Mouse (Mus musculus): ENCODE measurements at regions not wholly inside any gene's neighbourhood (a gene's known extent, or its start where the extent isn't known, plus 50 kb on each side); places are given as distances from the start of the nearest gene placed in this dataset.

DNA sequence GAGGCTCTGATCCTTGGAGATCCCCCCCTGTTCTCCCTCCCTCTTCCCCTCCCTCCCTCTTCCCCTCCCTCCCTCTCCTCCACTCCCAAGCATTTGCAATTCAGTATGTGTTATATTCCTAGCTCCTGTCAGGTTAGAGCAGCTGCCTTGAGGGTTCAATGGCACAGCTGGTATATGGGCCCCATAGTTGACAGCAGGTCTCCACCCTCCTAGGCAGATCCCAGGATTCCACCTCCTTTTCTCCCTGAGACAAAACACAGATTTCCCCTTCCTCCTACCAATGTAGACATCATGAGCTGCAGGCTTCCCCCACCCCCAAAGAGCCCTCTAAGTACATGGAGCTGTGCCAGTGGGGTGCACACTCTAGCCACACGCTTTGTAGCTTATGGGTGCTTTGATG lies 137.8 kb downstream of the Unc5cl start:
- DNase-seq (ENCODE audit: low spot score in 2 of 2), result no peak

DNA sequence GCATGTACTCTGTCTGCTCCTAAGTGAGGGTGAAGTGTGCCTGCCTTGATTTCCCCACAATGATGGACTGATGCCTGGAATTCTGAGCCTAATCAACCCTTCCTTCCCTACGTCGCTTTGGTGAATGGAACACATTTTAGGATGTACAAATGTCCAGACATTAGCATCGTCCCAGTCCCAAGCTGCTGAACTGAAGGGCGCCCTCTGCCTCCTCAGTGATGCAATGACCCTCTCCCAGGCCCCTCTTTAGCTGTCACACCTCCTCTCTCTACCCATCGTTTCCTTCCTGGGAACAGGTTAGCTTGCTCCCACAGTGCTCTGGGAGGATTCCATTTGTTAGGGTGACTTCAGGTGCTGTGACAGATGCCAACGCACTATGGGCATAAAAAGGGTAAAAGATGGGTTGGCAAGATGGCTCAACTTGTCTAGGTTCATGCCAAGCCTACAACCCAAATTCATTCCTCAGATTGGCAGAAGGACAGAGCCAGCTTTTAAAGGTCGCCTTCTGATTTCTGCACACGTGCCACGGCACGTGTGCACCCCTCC lies 140.8 kb downstream of the Unc5cl start:
- no peak for DNase-seq (ENCODE audit: low spot score in 2 of 2)

GRCm38 (mm10) chr17:48596406-48596805 lies 141.7 kb downstream of the Unc5cl start:
- peak in 1 of 2 experiments; percentile 21 for DNase-seq (ENCODE audit: low spot score in 2 of 2)

- DNase-seq (ENCODE audit: low spot score in 2 of 2), result no peak
Observed at GRCm38 (mm10) chr17:48597301-48597700, 142.6 kb downstream of the Unc5cl start.

DNA sequence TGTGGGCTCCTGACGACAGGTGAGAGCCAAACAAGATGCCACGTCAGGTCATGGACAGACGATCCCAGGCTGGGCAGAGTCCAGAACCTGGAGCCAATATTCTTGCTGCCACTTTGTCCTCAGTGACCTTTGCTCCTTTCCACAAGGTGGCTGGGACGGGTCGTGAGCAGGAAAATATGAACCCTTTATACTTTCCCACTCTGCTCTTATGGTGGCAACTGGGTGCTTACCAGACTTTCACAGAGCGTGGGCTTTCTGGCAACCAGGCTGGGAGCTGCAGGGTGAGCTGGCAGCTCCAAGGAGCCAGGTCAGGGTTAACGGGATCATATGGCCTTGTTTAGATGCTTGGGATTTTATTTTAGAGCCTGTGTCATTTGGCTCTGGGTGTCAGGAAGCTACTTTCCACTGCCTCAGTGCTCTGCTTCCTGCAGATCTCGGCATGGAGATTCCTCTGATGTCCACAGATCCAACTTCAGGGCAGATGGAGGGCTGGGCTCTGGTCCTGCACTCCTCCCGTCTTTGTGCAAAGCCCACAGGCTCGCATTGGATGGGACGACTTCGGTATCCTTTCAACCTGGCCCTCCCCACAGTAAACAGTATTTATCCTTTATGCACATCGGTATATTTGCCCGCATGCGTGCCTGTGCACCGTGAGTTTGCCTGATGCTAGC lies 143.9 kb downstream of the Unc5cl start:
- DNase-seq (ENCODE audit: low spot score in 2 of 2), result no peak

GRCm38 (mm10) chr17:48600176-48600575 lies 145.5 kb downstream of the Unc5cl start:
- DNase-seq (ENCODE audit: low spot score in 2 of 2), result no peak

GRCm38 (mm10) chr17:48602554-48602953 lies 147.9 kb downstream of the Unc5cl start:
- DNase-seq (ENCODE audit: low spot score in 2 of 2), result peak; percentile 30 to 76

DNA sequence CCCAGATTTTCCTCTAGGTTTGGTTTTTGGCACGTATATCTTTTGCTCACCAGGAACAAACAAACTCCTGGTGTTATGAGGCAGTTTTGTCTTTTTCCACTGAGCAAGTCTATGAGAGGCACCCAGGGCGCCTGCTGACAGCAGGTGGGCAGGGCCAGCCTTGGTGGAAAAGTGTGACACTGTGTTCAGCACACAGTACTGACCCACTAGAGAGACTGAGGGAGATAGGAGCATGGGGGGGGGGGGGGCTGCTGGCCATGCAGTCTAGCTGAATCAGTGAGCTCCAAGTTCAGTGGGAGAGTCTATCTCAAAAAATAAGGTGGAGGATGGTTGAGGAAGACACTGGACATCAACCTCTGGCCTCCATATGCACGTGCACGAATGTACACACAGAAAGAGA lies 152.1 kb downstream of the Unc5cl start:
- no peak for DNase-seq (ENCODE audit: low spot score in 2 of 2)

DNA sequence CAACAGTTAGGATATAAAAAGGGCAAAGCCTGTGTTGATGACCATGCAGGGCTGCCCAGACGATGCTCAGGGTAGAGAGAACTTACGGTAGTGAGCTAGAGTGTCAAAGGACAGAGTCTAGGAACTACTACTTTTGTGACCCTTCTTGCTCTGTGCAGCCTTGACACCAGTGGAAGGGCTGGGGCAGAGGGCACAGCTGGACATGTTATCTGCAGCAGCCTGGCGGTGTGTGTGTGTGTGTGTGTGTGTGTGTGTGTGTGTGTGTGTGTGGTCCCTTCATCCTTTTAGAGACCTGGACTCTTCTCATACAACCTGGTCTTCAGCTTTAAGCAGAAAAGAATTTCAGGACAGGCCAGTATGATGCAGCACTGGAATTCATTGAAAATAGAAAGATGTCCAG lies 153.6 kb downstream of the Unc5cl start:
- no peak for DNase-seq (ENCODE audit: low spot score in 2 of 2)

DNA sequence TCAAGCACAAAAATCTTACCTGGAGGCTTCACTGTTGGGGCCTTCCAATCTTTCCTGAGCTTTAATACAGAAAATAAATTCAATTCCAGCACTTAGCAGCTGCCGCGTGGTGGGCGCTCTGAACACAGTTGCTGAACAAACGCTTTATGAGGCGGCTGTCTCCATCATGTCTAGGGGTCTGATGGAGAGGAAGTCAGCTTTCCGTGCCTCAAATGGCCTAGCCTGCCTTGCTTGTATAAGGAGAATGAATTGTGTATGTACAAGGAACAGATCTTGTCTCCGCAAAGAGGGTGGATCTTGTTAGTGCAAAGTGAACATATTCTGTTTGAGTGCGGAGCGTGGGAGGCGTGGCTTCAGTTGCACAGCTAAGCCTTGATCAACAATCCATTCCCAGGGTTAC lies 155.4 kb downstream of the Unc5cl start:
- DNase-seq (ENCODE audit: low spot score in 2 of 2), result no peak

- no peak for DNase-seq (ENCODE audit: low spot score in 2 of 2)
Observed at GRCm38 (mm10) chr17:48610806-48611205, 156.1 kb downstream of the Unc5cl start.

DNA sequence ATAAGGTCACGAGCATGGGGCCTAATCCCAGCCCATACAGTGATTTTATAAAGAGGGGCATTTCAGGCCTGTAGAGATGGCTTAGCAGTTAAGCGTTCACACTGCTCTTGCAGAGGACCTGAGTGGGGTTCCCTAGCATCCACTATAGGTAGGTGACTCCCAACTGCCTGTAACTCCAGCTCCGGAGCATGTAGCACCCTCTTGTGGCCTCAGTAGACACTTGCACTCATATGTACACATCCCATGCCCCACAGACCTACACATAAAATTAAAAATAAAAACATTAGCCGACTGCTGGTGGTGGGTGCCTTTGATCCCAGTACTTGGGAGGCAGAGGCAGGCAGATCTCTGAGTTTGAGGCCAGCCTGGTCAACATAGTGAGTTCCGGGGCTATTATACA lies 158.8 kb downstream of the Unc5cl start:
- no peak for DNase-seq (ENCODE audit: low spot score in 2 of 2)

DNA sequence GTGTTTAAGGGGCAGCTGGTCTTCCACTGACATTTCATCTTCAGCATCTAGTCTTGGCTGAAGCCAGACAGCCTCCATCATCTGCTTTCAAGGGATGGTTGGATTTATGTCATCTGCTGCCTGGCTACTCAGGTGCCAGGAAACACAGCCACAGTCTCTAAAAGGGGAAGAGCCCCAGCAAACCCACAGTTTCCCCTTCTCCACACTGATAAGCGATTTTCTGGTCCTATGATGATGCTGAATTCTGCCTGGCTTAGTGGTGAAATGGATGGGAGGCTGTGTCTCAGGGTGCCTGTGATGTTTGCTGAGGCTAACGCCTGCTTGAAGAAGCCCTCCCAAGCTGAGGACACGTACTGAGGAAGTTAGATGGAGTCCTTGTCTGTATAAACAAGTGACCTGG lies 160.5 kb downstream of the Unc5cl start:
- DNase-seq (ENCODE audit: low spot score in 2 of 2), result no peak

GRCm38 (mm10) chr17:48616205-48616604 lies 161.5 kb downstream of the Unc5cl start:
- no peak for DNase-seq (ENCODE audit: low spot score in 2 of 2)

DNA sequence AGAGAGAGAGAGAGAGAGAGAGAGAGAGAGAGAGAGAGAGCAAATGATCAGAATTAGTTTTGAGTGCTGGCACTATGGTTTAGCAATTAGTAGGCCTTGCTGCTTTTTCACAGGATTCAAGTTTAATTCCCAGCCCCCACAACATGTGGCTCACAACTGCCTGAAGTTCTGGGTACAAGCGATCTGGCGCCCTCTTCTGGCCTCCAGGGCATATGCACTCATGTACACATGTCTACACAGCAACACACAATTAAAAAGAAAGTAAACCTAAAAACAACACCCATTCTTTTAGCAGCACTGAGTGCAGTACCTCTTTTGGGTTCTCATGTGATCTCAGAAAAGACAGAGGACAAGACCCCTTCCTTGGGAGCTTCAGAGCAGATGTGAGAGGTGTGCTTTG lies 166.2 kb downstream of the Unc5cl start:
- DNase-seq (ENCODE audit: low spot score in 2 of 2), result no peak

DNA sequence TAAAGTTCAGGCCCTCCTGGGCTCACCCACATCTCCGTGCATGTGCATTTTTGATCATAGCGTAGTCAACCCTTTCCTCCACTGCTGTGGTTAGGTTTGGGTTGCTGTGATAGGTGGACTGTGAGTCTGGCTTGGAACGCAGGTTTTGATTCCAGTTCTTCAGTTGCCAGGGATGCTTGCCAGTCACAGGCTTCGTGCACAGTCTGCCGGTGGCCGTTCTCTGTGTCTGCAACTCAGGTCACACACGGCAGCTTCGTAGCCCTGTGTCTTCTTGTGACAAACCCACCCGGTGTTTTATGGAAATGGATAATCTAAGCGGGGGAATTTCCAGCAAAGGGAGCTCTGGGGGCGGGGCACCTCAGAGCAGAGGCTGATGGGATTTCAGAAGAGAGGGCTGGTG lies 167.0 kb downstream of the Unc5cl start:
- no peak for DNase-seq (ENCODE audit: low spot score in 2 of 2)

- no peak for DNase-seq (ENCODE audit: low spot score in 2 of 2)
Observed at GRCm38 (mm10) chr17:48624937-48625336, 170.2 kb downstream of the Unc5cl start.

- DNase-seq (ENCODE audit: low spot score in 2 of 2), result no peak
Observed at GRCm38 (mm10) chr17:48625971-48626370, 171.3 kb downstream of the Unc5cl start.

- DNase-seq (ENCODE audit: low spot score in 2 of 2), result no peak
Observed at GRCm38 (mm10) chr17:48639611-48640010, 184.9 kb downstream of the Unc5cl start.

GRCm38 (mm10) chr17:48643533-48644019 lies 188.9 kb downstream of the Unc5cl start:
- DNase-seq (ENCODE audit: low spot score in 2 of 2), result no peak

DNA sequence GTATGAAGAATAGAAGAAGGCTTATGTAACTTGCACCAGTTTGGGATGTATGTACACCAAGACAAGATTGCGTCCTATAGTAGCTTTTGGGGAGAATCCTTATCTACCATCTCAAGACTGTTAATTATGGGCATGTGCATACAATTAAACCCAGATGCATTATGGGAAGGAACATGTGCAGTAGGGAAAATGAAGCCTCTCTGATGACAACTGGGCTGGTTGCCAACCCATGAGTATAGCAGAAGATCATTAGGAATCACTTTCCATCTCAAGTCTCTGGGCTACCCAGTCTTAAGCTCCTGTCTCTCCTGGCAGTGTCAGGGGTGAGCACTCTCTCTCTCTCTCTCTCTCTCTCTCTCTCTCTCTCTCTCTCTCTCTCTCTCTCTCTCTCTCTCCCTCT lies 190.4 kb downstream of the Unc5cl start:
- DNase-seq (ENCODE audit: low spot score in 2 of 2), result no peak

DNA sequence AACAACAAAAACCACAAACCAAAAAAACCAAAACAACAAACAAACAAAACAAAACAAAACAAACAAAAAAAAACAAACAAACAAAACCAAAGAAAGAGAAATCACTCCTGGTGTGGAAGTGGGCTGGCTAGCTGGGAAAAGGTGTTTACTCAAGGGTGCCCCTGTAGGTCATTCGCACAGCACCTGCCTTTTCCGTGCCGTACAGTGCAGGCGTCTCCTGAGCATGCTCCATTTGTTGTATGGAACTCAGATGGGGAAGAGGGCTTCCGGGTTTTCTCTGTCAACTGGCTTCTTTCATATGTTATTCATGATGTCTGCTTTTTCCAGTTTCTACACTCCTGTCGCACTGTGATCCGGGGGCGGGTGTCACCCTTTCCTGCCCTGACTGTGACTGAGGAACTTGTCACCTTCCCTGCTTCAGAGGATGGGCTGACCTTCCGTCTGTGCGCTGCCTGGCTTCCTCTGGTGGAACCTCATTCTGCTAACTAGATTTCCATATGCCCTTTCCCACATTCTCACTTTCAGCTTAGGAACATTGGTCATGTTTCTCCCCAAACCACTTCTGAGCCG lies 192.0 kb downstream of the Unc5cl start:
- DNase-seq (ENCODE audit: low spot score in 2 of 2), result no peak

- DNase-seq (ENCODE audit: low spot score in 2 of 2), result peak; percentile 17 to 18
Observed at GRCm38 (mm10) chr17:48647431-48647830, 192.7 kb downstream of the Unc5cl start.
